Mouse (Mus musculus): ENCODE measurements around the gene Hnrnpa3.
"Not testable (repeated sequence)": the region's sequence is repeated elsewhere in the genome, so short reads cannot be mapped to it uniquely, and the experiment has no call there.

Hnrnpa3 gene

DNA sequence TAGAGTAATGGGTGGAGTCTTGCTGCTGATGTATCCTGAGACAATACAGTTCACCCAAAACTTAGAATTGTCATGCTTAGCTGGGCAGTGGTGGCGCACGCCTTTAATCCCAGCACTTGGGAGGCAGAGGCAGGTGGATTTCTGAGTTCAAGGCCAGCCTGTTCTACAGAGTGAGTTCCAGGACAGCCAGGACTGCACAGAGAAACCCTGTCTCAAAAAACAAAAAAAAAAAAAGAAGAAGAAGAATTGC is 22.1 kb upstream of the Hnrnpa3 start:
- not testable (repeated sequence) for DNase-seq (ENCODE audit: low spot score in 2 of 2)

DNA sequence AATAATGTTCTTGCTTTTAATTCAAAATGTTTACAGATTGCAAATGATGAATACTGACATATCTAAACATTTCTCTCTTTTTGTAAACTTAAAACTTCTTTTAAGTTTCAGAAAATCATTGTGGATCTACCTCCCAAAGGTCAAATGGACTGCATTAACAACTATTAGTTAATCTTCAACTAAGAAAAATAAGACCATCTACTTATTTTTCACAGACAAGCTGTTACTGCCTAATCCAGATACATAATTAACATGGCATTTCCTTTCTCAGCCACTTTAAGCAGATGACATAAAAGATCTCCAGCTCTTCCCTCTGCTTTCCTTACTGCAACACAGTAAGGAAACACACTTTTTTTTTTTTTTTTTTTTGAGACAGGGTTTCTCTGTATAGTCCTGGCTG is 21.7 kb upstream of the Hnrnpa3 start:
- DNase-seq (ENCODE audit: low spot score in 2 of 2), result no peak

DNA sequence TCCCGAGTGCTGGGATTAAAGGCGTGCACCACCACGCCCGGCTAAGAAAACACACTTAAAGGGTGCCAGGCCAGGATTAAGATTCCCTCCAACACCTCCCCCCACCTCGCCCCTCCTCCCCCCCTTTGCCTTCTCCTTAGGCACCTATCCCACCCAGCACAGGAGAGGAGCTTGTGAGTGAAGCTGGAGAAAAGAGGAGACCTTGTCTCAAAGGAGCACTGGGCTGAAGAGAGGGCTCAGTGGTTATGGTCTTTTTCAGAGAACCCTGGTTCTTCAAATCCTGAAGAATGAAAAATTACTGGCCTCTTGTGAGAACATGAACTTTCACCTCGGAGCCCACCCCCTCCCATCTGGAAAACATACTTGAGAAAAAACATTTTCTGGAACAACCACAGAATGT is 21.2 kb upstream of the Hnrnpa3 start:
- not testable (repeated sequence) for DNase-seq (ENCODE audit: low spot score in 2 of 2)

DNA sequence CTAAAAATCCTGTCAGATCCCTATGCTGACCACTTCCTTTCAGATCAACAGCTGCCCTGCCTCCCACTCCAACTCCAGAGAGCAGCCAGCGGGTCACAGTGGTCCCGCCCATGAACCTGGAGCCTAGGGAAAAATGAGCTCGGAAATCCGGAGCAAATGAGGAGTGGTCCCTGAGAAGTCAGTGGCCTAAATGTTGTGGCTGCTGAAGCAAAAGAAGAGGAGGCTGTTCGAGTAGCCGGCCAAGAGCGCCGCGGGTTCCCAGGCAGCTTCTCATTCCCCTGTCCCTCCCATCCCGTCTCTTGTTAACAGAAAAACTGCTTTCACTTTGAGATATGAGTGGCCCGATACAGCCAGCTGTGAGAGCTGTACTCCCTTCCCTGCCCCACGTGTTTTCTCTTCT is 19.5 kb upstream of the Hnrnpa3 start:
- DNase-seq (ENCODE audit: low spot score in 2 of 2), result not testable (repeated sequence)

DNA sequence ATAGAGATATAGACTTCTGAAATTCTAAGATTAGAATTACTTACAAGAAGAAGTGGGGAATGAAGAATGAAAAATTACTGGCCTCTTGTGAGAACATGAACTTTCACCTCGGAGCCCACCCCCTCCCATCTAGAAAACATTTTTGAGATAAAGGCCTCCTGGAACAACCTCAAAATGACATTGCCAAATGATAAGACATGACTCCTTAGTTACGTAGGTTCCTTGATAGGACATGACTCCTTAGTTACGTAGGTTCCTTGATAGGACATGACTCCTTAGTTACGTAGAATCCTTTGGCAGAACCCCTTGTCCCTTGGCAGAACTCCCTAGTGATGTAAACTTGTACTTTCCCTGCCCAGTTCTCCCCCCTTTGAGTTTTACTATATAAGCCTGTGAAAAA is 16.7 kb upstream of the Hnrnpa3 start:
- DNase-seq (ENCODE audit: low spot score in 2 of 2), result not testable (repeated sequence)

DNA sequence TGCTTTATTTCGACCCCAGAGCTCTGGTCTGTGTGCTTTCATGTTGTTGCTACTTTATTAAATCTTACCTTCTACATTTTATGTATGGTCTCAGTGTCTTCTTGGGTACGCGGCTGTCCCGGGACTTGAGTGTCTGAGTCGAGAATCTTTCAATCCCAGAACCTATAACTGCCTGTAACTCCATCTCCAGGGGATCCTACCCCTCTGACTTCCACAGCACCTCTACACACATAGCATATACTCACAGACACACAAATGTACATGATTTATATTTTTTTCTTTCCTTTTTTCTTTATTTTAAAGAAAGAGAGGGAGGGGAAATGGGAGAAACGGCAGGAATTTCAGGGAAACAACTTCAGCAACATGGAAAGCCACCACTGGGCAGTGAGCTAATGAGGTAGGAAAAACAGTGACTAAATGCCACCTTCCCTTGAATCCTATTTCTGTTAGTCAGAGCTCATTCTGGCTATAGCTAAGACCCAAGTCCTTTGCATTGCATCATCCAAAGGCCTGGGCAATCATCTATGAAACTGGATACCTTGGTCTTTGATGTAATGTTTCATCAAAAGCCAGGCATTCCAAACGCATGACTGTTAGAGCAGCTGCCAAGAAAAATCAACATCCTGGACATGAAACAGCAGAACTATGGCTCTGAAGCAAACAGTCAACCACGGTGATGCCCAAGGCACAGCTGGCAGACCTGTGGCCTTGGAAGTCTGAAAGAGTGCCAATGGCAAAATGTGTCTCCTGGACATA is 16.1 kb upstream of the Hnrnpa3 start:
- peak in 1 of 2 experiments; percentile 39 for DNase-seq (ENCODE audit: low spot score in 2 of 2)

DNA sequence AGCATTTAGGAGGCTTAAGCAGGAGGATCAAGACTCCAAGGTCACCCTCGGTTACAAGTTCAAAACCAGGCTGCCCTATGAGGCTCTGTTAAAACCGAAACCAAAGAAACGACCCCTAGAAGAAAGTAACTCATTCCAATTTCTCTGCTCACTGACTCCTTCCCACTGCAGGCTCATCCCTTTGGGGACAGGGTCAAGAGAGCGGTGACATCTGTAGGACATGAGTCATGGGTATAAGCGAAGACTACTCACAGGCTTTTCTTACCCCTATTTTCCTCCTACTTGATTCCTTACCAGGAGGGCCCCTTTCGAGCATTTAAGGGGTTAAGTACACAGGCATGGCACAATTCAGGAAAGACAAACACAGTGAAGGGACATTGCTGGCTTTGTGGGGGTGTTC is 15.1 kb upstream of the Hnrnpa3 start:
- DNase-seq (ENCODE audit: low spot score in 2 of 2), result no peak

DNA sequence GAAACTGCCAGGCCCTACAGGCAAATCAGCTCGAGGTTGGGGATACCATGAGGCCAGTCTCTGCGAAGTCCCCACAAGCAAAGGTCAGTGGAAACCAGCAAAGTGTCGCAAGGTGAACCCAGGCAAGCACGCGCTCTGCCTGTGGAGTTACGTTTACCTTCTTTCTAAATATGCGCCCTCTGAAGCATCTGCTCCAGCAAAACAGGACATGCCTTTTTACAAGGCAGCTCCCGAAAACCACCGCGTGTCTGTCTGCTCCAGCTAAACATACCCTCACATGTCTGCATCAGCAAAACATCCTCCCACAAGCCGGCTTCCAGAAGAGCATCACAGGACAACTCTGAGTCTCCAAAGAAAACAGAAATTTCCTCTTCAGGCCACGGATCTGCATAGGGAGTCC is 13.8 kb upstream of the Hnrnpa3 start:
- no peak for DNase-seq (ENCODE audit: low spot score in 2 of 2)

DNA sequence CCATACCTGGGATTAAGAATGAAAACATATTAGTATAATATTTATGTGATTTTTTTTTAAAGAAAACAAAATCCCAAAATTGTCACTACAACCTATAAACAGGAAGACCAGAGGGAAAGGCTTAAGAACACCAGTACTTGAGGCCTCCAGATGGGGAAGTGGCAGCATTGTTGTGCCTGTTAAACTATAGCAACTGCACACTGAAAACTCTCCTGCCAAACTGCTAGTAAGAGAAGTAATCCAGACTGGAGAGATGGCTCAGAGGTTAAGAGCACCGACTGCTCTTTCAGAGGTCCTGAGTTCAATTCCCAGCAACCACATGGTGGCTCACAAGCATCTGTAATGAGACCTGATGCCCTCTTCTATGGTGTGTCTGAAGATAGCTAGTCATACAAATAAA is 8.6 kb upstream of the Hnrnpa3 start:
- DNase-seq (ENCODE audit: low spot score in 2 of 2), result no peak

DNA sequence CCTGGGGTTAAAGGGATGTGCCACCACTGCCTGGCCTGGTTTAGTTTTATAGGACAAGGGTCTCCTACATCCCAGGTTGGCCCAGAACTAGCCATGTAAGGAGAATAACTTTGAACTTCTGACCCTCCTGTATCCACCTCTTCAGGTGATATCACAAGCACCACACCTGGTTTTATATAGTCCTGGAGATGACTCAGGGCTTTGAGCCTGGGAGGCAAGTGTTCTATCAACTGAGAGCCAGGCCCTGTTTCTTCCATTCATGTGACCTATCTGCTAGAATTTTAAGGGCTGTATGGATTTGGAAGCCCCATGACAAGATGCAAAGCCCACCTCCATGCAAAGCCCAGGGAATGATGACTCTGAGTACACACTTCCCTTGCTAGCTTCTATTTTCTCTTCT is 5.9 kb upstream of the Hnrnpa3 start:
- DNase-seq (ENCODE audit: low spot score in 2 of 2), result no peak

DNA sequence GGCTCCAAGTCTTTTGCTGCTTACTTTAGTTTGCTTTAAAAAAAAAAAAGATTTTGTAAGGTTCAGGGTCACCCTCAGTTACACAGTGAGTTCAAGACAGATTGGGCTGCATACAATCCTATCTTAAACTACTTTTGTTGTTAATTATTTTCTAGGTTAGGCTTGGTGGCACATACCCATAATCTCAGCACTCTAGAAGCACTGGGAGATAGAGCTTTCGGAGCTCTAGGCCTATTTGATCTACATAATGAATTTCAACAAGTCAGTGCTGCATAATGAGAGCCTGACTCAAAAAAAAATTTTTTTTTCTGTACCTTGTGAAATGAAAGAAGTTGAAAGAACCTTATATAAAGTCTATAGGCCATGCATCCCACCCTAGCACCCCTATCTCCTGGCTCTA is 4.4 kb upstream of the Hnrnpa3 start:
- no peak for DNase-seq (ENCODE audit: low spot score in 2 of 2)

DNA sequence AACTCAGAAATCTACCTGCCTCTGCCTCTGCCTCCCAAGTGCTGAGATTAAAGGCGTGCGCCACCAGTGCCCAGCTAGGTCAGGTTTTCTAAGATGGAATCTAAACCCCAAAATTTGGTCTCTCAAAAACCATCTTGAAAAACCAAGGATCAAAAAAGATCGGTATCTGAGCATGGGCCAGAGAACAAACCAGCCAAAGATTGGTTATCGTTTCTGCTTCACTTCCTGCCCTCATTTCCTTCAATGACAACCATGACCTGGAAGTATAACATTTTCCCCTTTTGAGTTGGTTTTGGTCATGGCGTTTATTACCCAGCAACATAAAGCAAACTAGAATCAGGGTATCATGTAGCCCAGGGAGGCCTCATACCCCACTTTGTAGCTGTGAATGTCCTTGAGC is 2.1 kb upstream of the Hnrnpa3 start:
- DNase-seq (ENCODE audit: low spot score in 2 of 2), result no peak

DNA sequence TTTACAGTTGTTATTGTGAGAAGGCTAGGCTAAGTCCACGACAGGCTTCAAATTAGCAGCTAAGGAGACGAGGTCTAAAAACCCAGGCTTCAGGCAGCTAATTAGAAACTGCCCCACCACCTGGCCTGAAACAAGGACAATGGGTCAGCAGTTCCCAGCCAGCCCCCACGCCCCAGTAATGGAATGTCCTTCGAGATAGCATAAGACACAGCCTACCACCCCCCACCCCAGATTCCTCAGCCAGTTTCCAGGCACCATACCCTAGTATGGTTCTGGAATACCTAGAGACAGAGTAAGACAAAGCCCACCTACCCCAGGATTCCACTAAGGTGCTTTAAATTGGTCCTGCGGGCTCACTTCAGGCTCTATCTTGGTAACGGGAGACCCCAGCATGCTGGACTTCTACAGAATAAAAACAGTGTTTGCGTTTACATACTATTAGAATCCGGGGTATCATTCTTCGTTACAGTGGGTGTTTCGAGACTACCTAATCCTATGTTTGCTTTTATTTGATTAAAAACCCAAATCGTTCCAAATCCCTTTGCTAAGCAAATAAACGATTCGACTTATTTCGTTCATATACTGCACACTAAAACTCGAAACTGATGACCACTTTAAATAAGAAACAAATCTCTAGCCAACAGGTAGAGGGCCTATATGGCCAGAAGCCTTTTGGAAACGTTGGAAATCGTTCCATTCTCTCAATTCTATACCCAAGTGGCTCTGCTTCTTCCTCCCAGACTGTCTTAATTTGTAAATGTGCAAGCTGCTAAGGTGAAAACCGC is 962 bp upstream of the Hnrnpa3 start:
- DNase-seq (ENCODE audit: low spot score in 2 of 2), result no peak

DNA sequence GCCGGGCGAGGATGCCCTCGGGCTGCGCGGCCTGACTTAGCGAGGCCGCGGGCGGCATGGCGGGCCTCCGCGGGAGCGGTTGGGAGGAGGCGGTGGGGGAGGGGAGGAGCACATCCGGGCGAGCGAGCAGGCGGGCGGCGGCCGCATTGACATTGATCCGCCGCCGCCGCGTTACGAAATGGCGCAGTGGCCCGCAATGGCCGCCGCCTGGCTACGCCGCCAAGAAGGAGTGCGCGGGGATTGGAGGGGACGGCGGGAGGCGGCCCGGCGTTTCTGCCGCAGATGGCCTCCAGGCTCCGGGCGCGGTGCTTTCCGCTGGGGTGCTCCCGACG is 534 bp downstream of the Hnrnpa3 start:
- DNase-seq (ENCODE audit: low spot score in 2 of 2), result peak; percentile 93

DNA sequence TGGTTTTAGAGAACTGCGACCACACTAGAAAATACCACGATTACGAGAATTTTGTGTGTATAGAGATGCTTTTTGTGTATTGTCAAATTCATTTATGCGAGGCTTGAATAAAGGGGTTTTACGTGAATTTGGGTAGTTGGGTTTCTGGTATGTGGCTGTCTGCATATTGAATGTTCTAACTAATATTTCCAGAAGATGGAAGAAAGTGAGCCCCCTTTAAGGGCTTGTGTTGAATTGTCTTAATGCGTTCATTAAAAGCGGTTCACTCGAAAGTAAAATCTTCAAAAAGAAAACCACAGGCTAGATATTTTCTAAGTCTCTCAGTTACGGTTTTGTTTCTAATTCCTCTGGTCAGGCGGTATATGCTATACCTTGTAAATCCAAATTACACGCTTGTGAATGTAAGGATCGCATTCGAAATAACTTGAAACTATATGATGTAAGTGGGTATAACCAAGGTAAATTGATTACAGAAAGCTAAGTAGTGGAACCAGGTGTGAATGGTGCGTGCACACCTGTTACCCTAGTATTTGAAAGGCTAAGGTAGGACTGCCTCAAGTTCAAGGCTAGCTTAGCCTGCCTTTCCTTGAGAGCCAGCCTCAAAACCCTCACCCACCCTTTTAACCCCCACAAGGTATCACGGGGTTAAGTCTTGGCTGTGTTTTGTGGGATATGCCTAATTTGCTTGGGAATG is 1.3 kb downstream of the Hnrnpa3 start:
- no peak for DNase-seq (ENCODE audit: low spot score in 2 of 2)

DNA sequence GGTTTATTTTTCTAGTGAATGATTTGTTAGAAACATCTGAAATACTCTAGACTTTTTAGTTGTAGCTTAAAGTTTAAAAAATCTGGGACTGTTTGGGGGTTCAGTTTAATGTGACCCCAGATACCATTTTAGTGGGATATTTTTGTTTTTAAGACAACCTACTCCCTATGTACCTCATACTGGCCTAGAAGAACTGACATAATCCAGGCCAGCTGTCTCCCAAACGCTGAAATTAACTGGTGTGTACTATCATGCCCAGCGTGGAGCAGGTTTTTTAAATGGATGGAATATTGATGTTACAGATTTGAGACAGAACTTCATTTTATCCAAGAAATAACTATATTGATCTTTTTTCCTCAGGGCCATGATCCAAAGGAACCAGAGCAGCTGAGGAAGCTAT is 2.0 kb downstream of the Hnrnpa3 start:
- no peak for DNase-seq (ENCODE audit: low spot score in 2 of 2)

DNA sequence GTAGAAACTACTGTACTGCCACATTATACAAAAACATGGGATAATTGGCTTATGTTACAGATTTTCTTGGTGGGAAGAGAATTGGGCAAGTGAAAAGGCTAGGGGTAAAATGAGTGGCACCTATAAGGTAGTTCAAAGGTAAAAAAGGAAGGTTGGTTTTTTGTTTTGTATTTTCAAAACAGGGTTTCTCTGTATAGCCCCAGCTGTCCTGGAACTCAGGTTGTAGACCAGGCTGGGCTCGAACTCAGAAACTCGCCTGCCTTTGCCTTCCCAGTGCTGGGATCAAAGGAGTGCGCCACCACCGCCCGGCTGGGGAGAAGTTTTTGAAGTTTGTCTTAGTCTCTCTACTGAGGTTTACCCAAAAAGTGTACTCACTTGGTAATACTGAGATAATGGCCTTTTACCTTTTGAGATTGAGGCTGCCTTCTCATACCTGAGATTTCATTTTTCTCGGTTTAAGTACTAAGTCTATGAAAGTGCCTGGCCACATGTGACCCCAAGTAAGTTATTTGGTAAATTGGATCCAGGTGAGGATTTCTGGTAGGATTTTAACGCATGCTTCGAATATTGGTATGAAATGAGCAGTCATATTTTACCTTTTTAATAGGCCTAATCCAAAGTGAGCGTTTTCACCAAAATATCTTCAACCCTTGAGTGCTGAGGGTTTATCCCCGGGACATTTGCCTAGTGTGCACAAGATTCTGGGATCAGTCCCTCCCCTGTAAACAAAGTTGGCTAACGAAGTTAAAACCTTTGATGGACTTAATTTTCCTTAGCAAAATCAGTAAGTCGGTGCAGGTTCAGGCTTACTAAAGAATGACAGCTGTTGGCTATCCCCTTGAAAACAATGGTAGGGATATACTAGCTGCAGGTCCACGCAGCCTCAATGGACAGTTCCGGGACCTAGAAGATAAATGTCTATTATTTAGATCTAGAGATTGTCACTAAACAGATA is 10.7 kb downstream of the Hnrnpa3 start:
- no peak for DNase-seq (ENCODE audit: low spot score in 2 of 2)

DNA sequence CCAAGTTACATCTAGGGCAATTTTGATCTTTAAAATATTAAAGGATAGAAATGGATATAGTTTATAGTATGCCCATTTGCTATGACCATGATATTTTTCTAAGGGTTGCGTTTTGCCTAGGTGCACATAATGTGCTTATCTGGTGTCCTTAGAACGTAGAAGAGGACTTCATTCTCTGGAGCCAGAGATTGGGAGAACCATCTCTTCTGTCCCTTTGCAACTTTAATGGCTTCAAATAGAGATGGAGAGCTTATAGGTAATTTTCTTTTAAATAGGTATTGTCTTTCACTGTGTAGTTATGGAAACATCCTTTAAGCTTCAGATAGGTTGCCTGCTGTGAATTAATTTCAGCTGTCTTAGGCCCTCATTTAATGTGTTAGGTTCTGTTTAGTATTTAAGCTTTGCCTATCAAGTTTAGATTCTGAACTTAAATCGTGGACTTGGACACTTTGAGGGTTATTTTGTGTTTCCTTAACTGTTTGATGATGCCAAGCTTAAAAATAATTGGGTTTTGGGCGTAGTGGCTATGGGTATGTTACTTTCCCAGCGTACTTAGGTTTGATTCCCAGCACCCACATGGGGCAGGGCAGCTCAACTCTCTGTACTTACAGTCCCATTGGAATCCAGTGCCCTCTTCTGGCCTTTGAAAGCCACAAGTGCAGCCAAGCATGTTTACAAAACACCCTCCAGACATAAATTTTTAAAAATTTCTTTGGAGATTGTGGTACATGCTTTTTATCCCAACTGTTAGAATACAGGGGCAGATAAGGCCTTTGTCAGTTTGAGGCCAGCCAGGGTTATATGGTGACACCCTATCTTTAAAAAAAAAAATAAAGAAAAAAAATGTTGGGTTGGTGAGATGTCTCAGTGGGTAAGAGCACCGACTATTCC is 11.6 kb downstream of the Hnrnpa3 start:
- no peak for DNase-seq (ENCODE audit: low spot score in 2 of 2)

DNA sequence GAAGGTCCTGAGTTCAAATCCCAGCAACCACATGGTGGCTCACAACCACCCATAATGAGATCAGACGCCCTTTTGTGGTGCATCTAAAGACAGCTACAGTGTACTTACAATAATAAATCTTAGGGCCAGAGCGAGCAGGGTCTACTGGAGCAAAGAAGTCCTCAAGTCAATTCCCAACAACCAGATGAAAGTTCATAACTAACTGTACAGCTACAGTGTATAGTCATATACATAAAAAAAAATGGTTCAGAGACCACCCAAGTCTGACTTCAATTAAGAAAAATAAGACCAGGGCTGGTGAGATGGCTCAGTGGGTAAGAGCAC is 12.2 kb downstream of the Hnrnpa3 start:
- DNase-seq (ENCODE audit: low spot score in 2 of 2), result no peak

DNA sequence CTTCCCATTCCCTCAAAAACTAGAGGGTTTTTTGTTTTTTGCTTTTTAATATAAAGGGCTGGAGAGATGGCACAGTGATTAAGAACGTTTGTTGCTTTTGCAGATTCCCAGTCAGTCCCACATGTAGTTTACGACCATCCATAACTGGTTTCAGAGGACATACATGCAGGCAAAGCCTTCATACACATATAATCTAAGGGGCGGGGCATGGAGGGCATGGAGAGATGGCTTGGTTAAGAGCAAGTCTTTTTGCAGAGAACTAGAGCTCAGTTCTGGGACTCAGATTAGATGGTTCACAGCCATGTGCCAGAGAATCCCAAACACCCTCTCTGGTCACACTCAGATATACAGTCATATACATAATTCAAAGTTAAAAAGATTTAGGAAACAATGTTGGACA is 13.5 kb downstream of the Hnrnpa3 start:
- no peak for DNase-seq (ENCODE audit: low spot score in 2 of 2)

DNA sequence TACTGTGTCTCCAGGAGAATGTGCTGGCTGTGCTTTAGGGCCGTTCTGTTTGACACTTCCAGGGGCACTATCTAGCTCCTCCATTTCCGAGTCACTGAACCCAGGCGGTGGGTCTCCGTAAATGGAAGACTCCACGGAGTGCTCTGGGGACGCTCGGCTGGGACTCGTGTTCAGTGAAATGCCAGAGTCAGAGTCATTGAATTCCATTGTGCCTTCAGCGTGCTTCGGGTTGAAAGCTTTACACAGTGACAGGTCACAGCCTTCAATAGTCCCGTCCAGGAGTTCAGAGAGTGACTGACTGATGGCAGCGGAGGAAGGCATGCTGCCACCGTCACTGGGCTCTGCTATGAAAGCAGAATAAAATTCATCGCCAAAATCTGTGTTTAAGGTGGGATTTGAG is 17.5 kb downstream of the Hnrnpa3 start:
- no peak for DNase-seq (ENCODE audit: low spot score in 2 of 2)
